Mouse (Mus musculus) stomach, postnatal 0 days (tissue): ENCODE results near the gene Sfrp4. TPM values are rescaled to one million over a fixed set of nuclear protein-coding genes. Genes with fewer than 3 reads are reported as not detected.
A peak's percentile ranks its signal among the peaks of the same experiment; 100 is the strongest.
"Not testable (repeated sequence)": the region's sequence is repeated elsewhere in the genome, so short reads cannot be mapped to it uniquely, and the experiment has no call there.

ENCODE experiments used
- ATAC-seq: fragments of 200-750 bp; cut with Nextera tagmentation; 2 replicates; pipeline ENCODE4 v1.8.0; 2017; ENCODE audit not compliant: low FRiP score, low TSS enrichment
- DNase-seq: peaks from one replicate; pipeline ENCODE4 v3.0.0-alpha.2; 2016; ENCODE audit warnings: low spot score
- H3K27ac ChIP-seq: fragments of 300-500 bp; sonication (generic); replicated peaks from 2 replicates; pipeline ENCODE4 v1.5.1; 2014; ENCODE audit warnings: mild to moderate bottlenecking, control low read depth
- H3K27me3 ChIP-seq: fragments of 300-500 bp; sonication (generic); 2 replicates; pipeline ENCODE4 v1.6.1; 2014; ENCODE audit warnings: low read length; ENCODE audit not compliant: control insufficient read depth, insufficient read depth
- H3K36me3 ChIP-seq: fragments of 300-500 bp; sonication (generic); 2 replicates; pipeline ENCODE4 v1.6.1; 2014; ENCODE audit warnings: low read length, mixed read lengths; ENCODE audit not compliant: control insufficient read depth, insufficient read depth
- H3K4me1 ChIP-seq: fragments of 300-500 bp; sonication (generic); replicated peaks from 2 replicates; pipeline ENCODE4 v1.6.1; 2014; ENCODE audit warnings: antibody characterized with exemption; ENCODE audit not compliant: control insufficient read depth, insufficient read depth
- H3K4me2 ChIP-seq: fragments of 300-500 bp; sonication (generic); replicated peaks from 2 replicates; pipeline ENCODE4 v1.6.1; 2014; ENCODE audit warnings: low read depth, mild to moderate bottlenecking, control low read depth, moderate library complexity
- H3K4me3 ChIP-seq: fragments of 300-500 bp; sonication (generic); 2 replicates; pipeline ENCODE4 v1.5.1; 2014; ENCODE audit warnings: low read depth, low read length, control low read depth
- H3K9ac ChIP-seq: fragments of 300-500 bp; sonication (generic); 2 replicates; pipeline ENCODE4 v1.6.1; 2014; ENCODE audit warnings: mild to moderate bottlenecking, low read length, control low read depth, mixed read lengths
- H3K9me3 ChIP-seq: fragments of 300-500 bp; sonication (generic); 2 replicates; pipeline ENCODE4 v1.6.1; 2016; ENCODE audit warnings: low read length; ENCODE audit not compliant: control insufficient read depth
- CTCF ChIP-seq: IDR thresholded peaks from 2 replicates; pipeline ENCODE4 v1.5.1; 2016; ENCODE audit warnings: antibody characterized with exemption, low read depth, mild to moderate bottlenecking, moderate library complexity
- EP300 ChIP-seq: optimal IDR thresholded peaks from 2 replicates; pipeline ENCODE3; 2016; ENCODE audit warnings: antibody characterized with exemption
- WGBS: fragments of 180-500 bp; shearing (Covaris S2); extraction: QIAGEN DNeasy Blood & Tissue Kit; methylation state at CpG from one replicate; pipeline ENCODE4 v1.1.7; 2014; 5-methylcytosine and 5-hydroxymethylcytosine counted together
- polyA plus RNA-seq: library from polyadenylated mRNA; unstranded; fragments of >200 nt; fragmentation: Nextera tagmentation; extraction: Ambion mirVana; gene quantifications from 2 replicates; pipeline ENCODE4 v1.2.1, GENCODE M21; 2015

Sfrp4 gene
- polyA plus RNA-seq: 6.8 and 8.4 TPM in 2 replicates

DNA sequence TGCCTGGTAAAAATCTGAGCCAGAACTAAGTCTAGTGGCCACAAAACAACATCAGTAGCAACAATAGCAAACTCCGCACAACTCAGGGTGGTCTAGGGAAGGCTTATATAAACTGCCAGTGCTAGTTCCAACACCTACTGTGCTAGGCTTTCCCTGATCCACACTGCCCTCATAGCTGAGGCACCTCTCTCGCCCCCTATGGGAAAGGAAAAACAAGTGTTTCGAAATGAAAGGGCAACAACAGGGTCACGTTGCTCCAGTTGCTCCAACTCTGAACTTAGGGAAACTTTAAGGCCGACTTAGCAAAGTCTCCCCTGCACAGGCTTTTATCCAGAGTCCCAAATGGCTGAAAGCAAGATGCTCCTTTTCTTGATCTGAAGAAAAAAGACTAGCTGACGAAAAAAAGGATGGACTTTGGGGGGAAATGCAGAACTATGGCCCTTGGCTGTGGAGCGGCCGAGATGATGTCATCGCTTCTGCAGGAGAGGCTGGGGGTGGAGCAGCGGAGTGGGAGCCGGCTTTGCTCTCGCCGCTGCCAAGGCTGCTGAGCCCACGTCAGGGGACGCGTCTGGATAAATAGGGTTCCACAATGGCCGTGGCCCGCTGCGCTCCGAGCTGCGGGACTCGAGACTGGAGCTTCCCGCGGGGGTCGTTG is at the start of gene Sfrp4:
Sfrp4 (plus strand) TSS at position 532 of the 655 bp plus-strand sequence.
- TF ChIP-seq CTCF: peak; percentile 59
- no peak for TF ChIP-seq EP300
- Histone ChIP-seq H3K27ac (no peak within 1 kb of the TSS), H3K36me3 (no peaks in the 10 kb centered on the region), H3K9ac (peak within 1 kb of the TSS; percentile 43; the same call in 1 of the 2 replicates), H3K4me2 (peak within 1 kb of the TSS; percentile 67), H3K27me3 (no peaks in the 10 kb centered on the region), H3K4me1 (peaks cover 3% of the 10 kb centered on the region; the same call in 1 of the 2 replicates), H3K4me3 (peak within 1 kb of the TSS; percentile 44), H3K9me3 (no peaks in the 10 kb centered on the region)
- 5% methylated on average over 25 of the region's 25 CpGs for WGBS
- peak; percentile 71; the same call in 1 of the 2 replicates for ATAC-seq
- peak; percentile 41 for DNase-seq

DNA sequence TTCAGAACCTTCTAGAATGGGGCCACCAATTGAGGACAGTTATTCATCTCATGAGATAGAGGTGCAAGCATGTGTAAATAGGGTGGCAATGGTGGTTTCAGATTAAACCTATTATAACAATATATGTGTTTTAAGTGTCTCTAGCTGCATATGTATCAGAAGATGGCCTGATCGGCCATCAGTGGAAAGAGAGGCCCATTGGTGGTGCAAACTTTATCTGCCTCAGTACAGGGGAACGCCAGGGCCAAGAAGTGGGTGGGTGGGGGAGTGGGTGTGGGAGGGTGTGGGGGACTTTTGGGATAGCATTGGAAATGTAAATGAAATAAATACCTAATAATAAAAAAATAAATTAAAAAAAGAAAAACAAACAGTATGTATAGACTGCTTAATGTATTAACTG is 48.2 kb upstream of the Sfrp4 start:
- not testable (repeated sequence) for H3K4me1 ChIP-seq, H3K27me3 ChIP-seq, DNase-seq, H3K4me3 ChIP-seq, ATAC-seq, H3K27ac ChIP-seq, H3K4me2 ChIP-seq, H3K9ac ChIP-seq, H3K36me3 ChIP-seq, H3K9me3 ChIP-seq
- WGBS: 90% methylated on average over 2 of the region's 2 CpGs

GRCm38 (mm10) chr13:19575947-19576346 is 47.0 kb upstream of the Sfrp4 start:
- ATAC-seq (no peak), DNase-seq (no peak)
- H3K9ac ChIP-seq: no peak overlapping the region
- no peaks in the 10 kb centered on the region for H3K36me3 ChIP-seq
- no peak overlapping the region for H3K4me2 ChIP-seq
- H3K4me3 ChIP-seq: no peak overlapping the region
- TF ChIP-seq EP300 (no peak), CTCF (no peak)
- no peaks in the 10 kb centered on the region for H3K9me3 ChIP-seq
- WGBS: 88% methylated on average over 3 of the region's 3 CpGs
- no peaks in the 10 kb centered on the region for H3K4me1 ChIP-seq
- H3K27me3 ChIP-seq: no peaks in the 10 kb centered on the region
- H3K27ac ChIP-seq: no peak overlapping the region

DNA sequence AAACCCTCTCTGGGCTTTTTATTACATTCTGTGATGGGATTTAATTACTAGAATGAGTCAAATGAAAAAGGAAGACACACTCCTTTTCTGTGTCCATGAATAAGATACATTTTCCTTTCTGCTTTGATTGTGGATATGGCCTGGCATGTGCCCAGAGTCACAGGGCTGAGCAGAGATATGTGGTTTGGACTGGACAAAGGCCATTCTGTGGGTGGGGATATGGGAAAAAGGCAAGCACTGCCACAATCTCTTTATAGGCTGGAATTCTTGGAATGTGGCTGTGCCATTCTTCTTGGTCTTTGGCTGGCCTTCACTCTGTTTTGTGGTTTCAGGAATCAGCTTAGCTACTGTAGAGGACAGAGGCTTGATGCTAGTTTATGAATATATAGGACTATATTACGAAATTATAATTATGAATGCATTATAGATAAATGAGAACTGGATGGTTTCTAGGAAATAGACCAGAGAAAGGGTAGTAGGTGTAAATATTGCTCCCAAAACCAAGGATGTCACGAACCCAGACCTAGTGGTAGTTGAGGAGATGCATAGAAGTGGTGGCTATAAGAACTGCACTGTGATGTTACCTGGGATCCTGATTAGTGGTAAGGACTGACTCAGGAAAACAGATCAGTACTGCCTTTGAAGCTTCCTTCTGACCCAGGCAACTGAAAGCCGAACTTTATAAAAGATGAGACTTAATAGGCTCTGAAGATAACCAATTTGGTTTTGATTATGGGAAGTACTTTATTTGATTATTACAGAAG is 31.7 kb upstream of the Sfrp4 start:
- no peak for TF ChIP-seq EP300
- no peak for TF ChIP-seq CTCF
- WGBS: 86% methylated on average over 3 of the region's 3 CpGs
- Histone ChIP-seq H3K27me3 (no peaks in the 10 kb centered on the region), H3K4me1 (no peaks in the 10 kb centered on the region), H3K9me3 (no peaks in the 10 kb centered on the region), H3K27ac (no peak overlapping the region), H3K4me2 (no peak overlapping the region), H3K4me3 (no peak overlapping the region), H3K9ac (no peak overlapping the region), H3K36me3 (no peaks in the 10 kb centered on the region)
- ATAC-seq (no peak), DNase-seq (no peak)

- H3K4me2 ChIP-seq: no peak overlapping the region
- ATAC-seq (no peak), DNase-seq (no peak)
- 92% methylated on average over 1 of the region's 1 CpGs for WGBS
- no peak overlapping the region for H3K4me3 ChIP-seq
- no peaks in the 10 kb centered on the region for H3K36me3 ChIP-seq
- H3K9me3 ChIP-seq: no peaks in the 10 kb centered on the region
- no peak overlapping the region for H3K27ac ChIP-seq
- TF ChIP-seq CTCF: no peak
- TF ChIP-seq EP300: no peak
- no peaks in the 10 kb centered on the region for H3K27me3 ChIP-seq
- H3K4me1 ChIP-seq: no peaks in the 10 kb centered on the region
- no peak overlapping the region for H3K9ac ChIP-seq
These were observed 27.8 kb upstream of the Sfrp4 start for GRCm38 (mm10) chr13:19595141-19595540.

DNA sequence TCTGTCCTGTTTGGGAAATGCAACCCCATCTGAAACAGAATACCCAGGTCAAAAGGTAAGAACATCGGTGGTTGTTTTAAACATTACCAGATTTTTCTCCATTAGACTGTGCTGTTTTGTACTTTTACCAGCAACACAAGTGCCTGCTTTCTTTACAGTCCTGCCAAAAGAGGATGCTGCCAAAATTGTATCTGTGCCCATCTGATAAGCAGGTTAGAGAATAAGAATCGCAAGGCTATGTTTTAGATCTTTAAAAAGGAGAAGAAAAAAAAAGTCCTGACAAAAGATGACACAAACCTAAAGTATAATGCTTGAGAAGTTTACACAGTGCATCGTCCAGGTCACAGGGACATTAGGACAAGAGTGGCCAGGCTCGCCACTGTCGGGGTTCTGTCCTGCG is 23.7 kb upstream of the Sfrp4 start:
- Histone ChIP-seq H3K36me3 (no peaks in the 10 kb centered on the region), H3K4me3 (no peak overlapping the region), H3K27ac (no peak overlapping the region), H3K4me1 (no peaks in the 10 kb centered on the region; the same call in 1 of the 2 replicates), H3K9me3 (no peaks in the 10 kb centered on the region), H3K27me3 (no peaks in the 10 kb centered on the region), H3K4me2 (no peak overlapping the region), H3K9ac (no peak overlapping the region)
- DNase-seq (no peak), ATAC-seq (no peak)
- TF ChIP-seq EP300 (no peak), CTCF (no peak)
- WGBS: 78% methylated on average over 6 of the region's 6 CpGs
